Mouse (Mus musculus): ENCODE measurements around the gene Cnnm2. TPM values are rescaled to one million over a fixed set of nuclear protein-coding genes. Genes with fewer than 3 reads are reported as not detected.

Cnnm2 gene
- polyA plus RNA-seq, 1 experiment from 2014 or later = 2.9 TPM

- H3K27me3 ChIP-seq = 0 out of 2 replicates have a peak, but pooled peaks cover 3% of the 10 kb centered on the region
- no peaks in the 10 kb centered on the region for H3K4me1 ChIP-seq (replicated peaks)
- 86% methylated on average over 4 of the region's 4 CpGs for WGBS
- H3K4me2 ChIP-seq = no peak overlapping the region
- no peak overlapping the region for H3K9ac ChIP-seq (replicated peaks)
- H3K9me3 ChIP-seq = no peaks in the 10 kb centered on the region
- no peak for ATAC-seq (ENCODE audit: insufficient number of reproducible peaks, insufficient read depth, low FRiP score, low TSS enrichment, low read depth)
- no peak overlapping the region for H3K4me3 ChIP-seq (replicated peaks)
- no peak overlapping the region for H3K27ac ChIP-seq
- no peaks in the 10 kb centered on the region for H3K36me3 ChIP-seq
These were observed 38.6 kb downstream of the Cnnm2 start for GRCm38 (mm10) chr19:46799903-46800583.

- Histone ChIP-seq H3K36me3 (no peaks in the 10 kb centered on the region), H3K9me3 (no peaks in the 10 kb centered on the region)
These were observed 40.1 kb downstream of the Cnnm2 start for GRCm38 (mm10) chr19:46801492-46801891.

GRCm38 (mm10) chr19:46802306-46802705 is 40.9 kb downstream of the Cnnm2 start:
- no peaks in the 10 kb centered on the region for H3K36me3 ChIP-seq
- no peaks in the 10 kb centered on the region for H3K4me1 ChIP-seq (replicated peaks)
- no peak overlapping the region for H3K27ac ChIP-seq
- no peak overlapping the region for H3K9ac ChIP-seq (replicated peaks)
- H3K4me2 ChIP-seq = no peak overlapping the region
- H3K4me3 ChIP-seq (replicated peaks) = no peak overlapping the region
- 85% methylated on average over 9 of the region's 9 CpGs for WGBS
- 0 out of 2 replicates have a peak, but pooled peaks cover 3% of the 10 kb centered on the region for H3K27me3 ChIP-seq
- no peak for ATAC-seq (ENCODE audit: insufficient number of reproducible peaks, insufficient read depth, low FRiP score, low TSS enrichment, low read depth)
- no peaks in the 10 kb centered on the region for H3K9me3 ChIP-seq

More at GRCm38 (mm10) chr19:46801492-46801891, 40.1 kb downstream of the Cnnm2 start:
- ATAC-seq (ENCODE audit: insufficient number of reproducible peaks, insufficient read depth, low FRiP score, low TSS enrichment, low read depth) = no peak
- H3K27me3 ChIP-seq = 0 out of 2 replicates have a peak, but pooled peaks cover 3% of the 10 kb centered on the region
- H3K4me1 ChIP-seq (replicated peaks) = no peaks in the 10 kb centered on the region
- no peak overlapping the region for H3K4me3 ChIP-seq (replicated peaks)
- WGBS = 83% methylated on average over 7 of the region's 7 CpGs
- H3K9ac ChIP-seq (replicated peaks) = no peak overlapping the region
- H3K27ac ChIP-seq = no peak overlapping the region
- H3K4me2 ChIP-seq = no peak overlapping the region

GRCm38 (mm10) chr19:46803732-46804131 is 42.3 kb downstream of the Cnnm2 start:
- H3K4me1 ChIP-seq (replicated peaks) = no peaks in the 10 kb centered on the region
- H3K27me3 ChIP-seq = 0 out of 2 replicates have a peak, but pooled peaks cover 3% of the 10 kb centered on the region
- no peak overlapping the region for H3K9ac ChIP-seq (replicated peaks)
- H3K4me3 ChIP-seq (replicated peaks) = no peak overlapping the region
- H3K4me2 ChIP-seq = no peak overlapping the region
- 52% methylated on average over 2 of the region's 2 CpGs for WGBS
- H3K36me3 ChIP-seq = no peaks in the 10 kb centered on the region
- no peak overlapping the region for H3K27ac ChIP-seq
- H3K9me3 ChIP-seq = no peaks in the 10 kb centered on the region
- no peak for ATAC-seq (ENCODE audit: insufficient number of reproducible peaks, insufficient read depth, low FRiP score, low TSS enrichment, low read depth)

- Histone ChIP-seq H3K9me3 (no peaks in the 10 kb centered on the region), H3K4me1 (replicated peaks) (no peaks in the 10 kb centered on the region), H3K27me3 (no peaks in the 10 kb centered on the region), H3K27ac (no peak overlapping the region), H3K4me2 (no peak overlapping the region), H3K9ac (replicated peaks) (no peak overlapping the region), H3K4me3 (replicated peaks) (no peak overlapping the region), H3K36me3 (no peaks in the 10 kb centered on the region)
- WGBS = 91% methylated on average over 6 of the region's 6 CpGs
- ATAC-seq (ENCODE audit: insufficient number of reproducible peaks, insufficient read depth, low FRiP score, low TSS enrichment, low read depth) = no peak
These were observed 43.4 kb downstream of the Cnnm2 start for GRCm38 (mm10) chr19:46804751-46805150.

GRCm38 (mm10) chr19:46805933-46806688 is 44.7 kb downstream of the Cnnm2 start:
- no peaks in the 10 kb centered on the region for H3K36me3 ChIP-seq
- no peaks in the 10 kb centered on the region for H3K4me1 ChIP-seq (replicated peaks)
- H3K9ac ChIP-seq (replicated peaks) = no peak overlapping the region
- no peaks in the 10 kb centered on the region for H3K9me3 ChIP-seq
- no peak overlapping the region for H3K4me3 ChIP-seq (replicated peaks)
- ATAC-seq (ENCODE audit: insufficient number of reproducible peaks, insufficient read depth, low FRiP score, low TSS enrichment, low read depth) = no peak
- no peaks in the 10 kb centered on the region for H3K27me3 ChIP-seq
- H3K27ac ChIP-seq = no peak overlapping the region
- H3K4me2 ChIP-seq = no peak overlapping the region
- 72% methylated on average over 9 of the region's 9 CpGs for whole genome bisulfite sequencing

- Histone ChIP-seq H3K9me3 (no peaks in the 10 kb centered on the region), H3K4me3 (replicated peaks) (no peak overlapping the region), H3K27me3 (no peaks in the 10 kb centered on the region), H3K4me1 (replicated peaks) (no peaks in the 10 kb centered on the region), H3K36me3 (no peaks in the 10 kb centered on the region), H3K4me2 (no peak overlapping the region), H3K9ac (replicated peaks) (no peak overlapping the region), H3K27ac (no peak overlapping the region)
- no peak for ATAC-seq (ENCODE audit: insufficient number of reproducible peaks, insufficient read depth, low FRiP score, low TSS enrichment, low read depth)
- 93% methylated on average over 5 of the region's 5 CpGs for WGBS
These were observed 46.9 kb downstream of the Cnnm2 start for GRCm38 (mm10) chr19:46808261-46808660.

GRCm38 (mm10) chr19:46809031-46809430 is 47.6 kb downstream of the Cnnm2 start:
- Histone ChIP-seq H3K9ac (replicated peaks) (no peak overlapping the region), H3K9me3 (no peaks in the 10 kb centered on the region), H3K36me3 (no peaks in the 10 kb centered on the region), H3K4me1 (replicated peaks) (no peaks in the 10 kb centered on the region), H3K4me2 (no peak overlapping the region), H3K4me3 (replicated peaks) (no peak overlapping the region), H3K27me3 (no peaks in the 10 kb centered on the region), H3K27ac (no peak overlapping the region)
- WGBS = 91% methylated on average over 5 of the region's 5 CpGs
- no peak for ATAC-seq (ENCODE audit: insufficient number of reproducible peaks, insufficient read depth, low FRiP score, low TSS enrichment, low read depth)

GRCm38 (mm10) chr19:46819276-46819675 is 57.9 kb downstream of the Cnnm2 start:
- no peak for ATAC-seq (ENCODE audit: insufficient number of reproducible peaks, insufficient read depth, low FRiP score, low TSS enrichment, low read depth)
- Histone ChIP-seq H3K9me3 (no peaks in the 10 kb centered on the region), H3K27me3 (no peaks in the 10 kb centered on the region), H3K4me3 (replicated peaks) (no peak overlapping the region), H3K4me2 (no peak overlapping the region), H3K9ac (replicated peaks) (no peak overlapping the region), H3K27ac (no peak overlapping the region), H3K36me3 (no peaks in the 10 kb centered on the region), H3K4me1 (replicated peaks) (no peaks in the 10 kb centered on the region)
- 73% methylated on average over 7 of the region's 7 CpGs for WGBS

- WGBS = 87% methylated on average over 4 of the region's 4 CpGs
- Histone ChIP-seq H3K4me2 (no peak overlapping the region), H3K27me3 (no peaks in the 10 kb centered on the region), H3K9ac (replicated peaks) (no peak overlapping the region), H3K4me1 (replicated peaks) (peaks cover 7% of the 10 kb centered on the region; the same call in 1 of the 2 replicates), H3K9me3 (no peaks in the 10 kb centered on the region), H3K4me3 (replicated peaks) (no peak overlapping the region), H3K27ac (no peak overlapping the region), H3K36me3 (no peaks in the 10 kb centered on the region)
- no peak for ATAC-seq (ENCODE audit: insufficient number of reproducible peaks, insufficient read depth, low FRiP score, low TSS enrichment, low read depth)
These were observed 61.1 kb downstream of the Cnnm2 start for GRCm38 (mm10) chr19:46822491-46822890.

- no peak overlapping the region for H3K27ac ChIP-seq
- H3K4me3 ChIP-seq (replicated peaks) = no peak overlapping the region
- 76% methylated on average over 5 of the region's 5 CpGs for WGBS
- ATAC-seq (ENCODE audit: insufficient number of reproducible peaks, insufficient read depth, low FRiP score, low TSS enrichment, low read depth) = no peak
- no peak overlapping the region for H3K9ac ChIP-seq (replicated peaks)
- H3K4me2 ChIP-seq = no peak overlapping the region
- H3K27me3 ChIP-seq = no peaks in the 10 kb centered on the region
- H3K36me3 ChIP-seq = no peaks in the 10 kb centered on the region
- no peaks in the 10 kb centered on the region for H3K9me3 ChIP-seq
- H3K4me1 ChIP-seq (replicated peaks) = peaks cover 7% of the 10 kb centered on the region; the same call in 1 of the 2 replicates
These were observed 62.4 kb downstream of the Cnnm2 start for GRCm38 (mm10) chr19:46823759-46824158.

All from limb, embryonic 12.5 days (tissue).